Mouse (Mus musculus) olfactory bulb, adult 2 months (tissue): ENCODE measurements at regions not wholly inside any gene's neighbourhood (a gene's known extent, or its start where the extent isn't known, plus 50 kb on each side); places are given as distances from the start of the nearest gene placed in this dataset.

ENCODE experiments used
- CTCF ChIP-seq: fragments of 200-500 bp; IDR thresholded peaks from 2 replicates; pipeline ENCODE4 v1.5.1; 2012; ENCODE audit warnings: low read depth, mild to moderate bottlenecking, low read length, moderate library complexity; ENCODE audit not compliant: insufficient read depth
- POLR2A ChIP-seq: fragments of 200-500 bp; IDR thresholded peaks from 2 replicates; pipeline ENCODE4 v1.6.1; 2012; ENCODE audit warnings: mild to moderate bottlenecking, low read depth, low read length, moderate library complexity; ENCODE audit not compliant: insufficient read depth

GRCm38 (mm10) chr2:128418960-128419359 lies 172.0 kb upstream of the Spdye4c start:
- TF ChIP-seq CTCF (no peak), POLR2A (no peak)
